Mouse (Mus musculus) right cerebral cortex, postnatal 25 days (tissue): ENCODE measurements around the gene Rbm45.

Experiments
- DNase-seq: peaks from one replicate; pipeline ENCODE4 v3.0.0; 2022

Rbm45 gene

DNA sequence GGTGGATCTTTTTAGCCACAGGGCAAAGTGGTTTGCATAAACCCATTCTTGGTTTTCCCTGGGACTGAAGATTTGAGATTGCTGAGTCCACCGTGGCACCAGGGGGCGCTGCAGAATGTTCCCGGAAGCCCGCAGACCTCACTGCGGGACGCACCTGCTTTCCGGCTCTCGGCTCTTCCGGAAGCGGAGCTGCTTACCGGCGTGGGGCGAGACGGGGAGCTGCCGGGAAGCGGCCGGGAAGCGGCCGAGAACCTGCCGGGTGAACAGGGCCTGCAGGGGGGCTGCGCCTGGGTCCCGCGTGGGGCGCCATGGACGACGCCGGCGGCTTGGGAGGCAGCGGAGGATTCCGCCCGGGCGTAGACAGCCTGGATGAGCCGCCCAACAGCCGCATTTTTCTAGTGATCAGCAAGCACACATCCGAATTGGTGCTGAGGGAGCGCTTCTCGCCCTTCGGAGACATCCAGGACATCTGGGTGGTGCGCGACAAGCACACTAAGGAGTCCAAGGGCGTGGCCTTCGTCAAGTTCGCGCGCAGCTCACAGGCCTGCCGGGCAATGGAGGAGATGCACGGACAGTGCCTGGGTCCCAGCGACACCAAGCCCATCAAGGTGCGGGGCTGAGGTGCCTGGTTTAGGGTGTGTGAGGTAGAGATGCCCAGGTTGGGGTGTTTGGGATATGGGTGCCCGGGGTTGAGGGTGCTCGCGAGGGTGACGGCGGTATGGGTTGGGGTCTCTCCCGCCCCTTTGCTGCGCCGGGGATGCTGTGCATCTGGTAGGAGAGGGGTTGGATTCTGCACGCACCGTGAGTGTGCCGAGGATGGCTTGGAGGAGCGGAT lies at the start of gene Rbm45:
Gene Rbm45 (plus strand): TSS at position 164 of the 835 bp plus-strand sequence.
- DNase-seq, result peak; percentile 88

DNA sequence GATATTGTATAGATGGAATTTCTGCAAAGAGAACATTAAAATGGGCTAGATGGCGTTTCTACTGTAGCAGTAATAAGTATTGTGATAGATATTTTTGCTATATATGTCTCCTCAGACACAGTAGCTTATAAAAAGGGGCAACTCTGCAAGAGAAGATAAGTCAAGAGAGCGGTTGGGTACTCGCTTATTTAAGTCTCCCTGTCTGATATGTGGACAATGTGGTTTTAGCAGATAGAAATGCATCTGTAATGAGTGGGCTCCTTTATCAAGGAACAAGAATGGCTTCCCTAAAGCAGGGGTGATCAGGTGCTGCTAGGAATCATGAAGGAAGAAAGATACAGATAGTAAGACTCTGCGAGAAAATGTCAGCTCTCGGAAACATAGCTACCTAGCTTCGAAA lies 49.4 kb upstream of the Rbm45 start:
- no peak for DNase-seq

DNA sequence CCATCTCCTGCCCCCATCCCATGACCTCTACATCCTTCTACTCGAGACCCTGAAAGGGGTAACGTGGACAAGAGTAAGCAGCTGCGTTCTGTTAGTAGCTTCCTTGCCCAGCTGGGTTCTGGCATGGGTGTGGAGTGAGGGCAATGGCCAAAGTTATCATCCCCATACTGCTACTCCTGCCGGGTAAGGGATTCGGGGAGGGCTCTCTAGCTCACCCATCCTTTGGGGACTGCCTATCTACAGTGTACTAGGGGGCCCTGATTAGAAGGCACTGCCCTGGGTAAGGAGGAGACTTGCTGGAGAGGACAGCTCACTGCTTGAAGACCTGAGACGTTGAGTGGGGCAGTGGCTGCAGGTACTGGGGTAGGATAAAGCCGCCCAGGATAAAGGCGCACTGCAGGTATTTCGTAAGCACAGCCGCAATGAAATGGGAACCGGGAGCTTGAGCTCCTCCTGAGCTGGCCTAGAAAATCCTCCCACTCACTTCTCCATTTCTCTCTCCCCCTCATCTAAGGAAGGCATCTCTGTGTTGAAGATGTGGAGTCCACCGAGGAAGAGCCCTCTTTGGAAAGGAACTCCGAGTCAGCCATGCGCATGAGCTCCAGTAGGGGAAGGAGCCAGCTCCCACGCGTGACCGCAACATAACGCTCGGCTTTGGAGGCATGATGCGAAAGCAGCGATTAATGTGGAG lies 46.5 kb upstream of the Rbm45 start:
- DNase-seq, result peak; percentile 14

DNA sequence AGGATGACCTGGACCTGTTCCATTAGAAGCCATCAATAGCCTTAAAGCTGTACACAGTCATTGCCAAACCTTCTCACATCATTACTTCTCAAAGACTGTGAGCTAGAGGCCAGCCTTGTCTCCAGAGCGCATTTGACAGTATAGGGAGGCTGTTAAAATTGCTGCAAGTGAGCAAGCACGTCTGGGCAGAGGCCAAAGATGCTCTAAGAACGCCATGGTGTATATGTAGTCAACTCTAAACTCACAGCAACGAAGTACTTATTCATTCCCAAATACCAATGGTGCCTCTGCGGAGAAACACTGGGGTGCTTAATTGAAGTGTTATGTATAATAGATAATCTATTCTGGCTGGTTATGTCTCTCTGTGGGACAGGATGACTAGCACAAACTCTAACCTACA lies 45.3 kb upstream of the Rbm45 start:
- DNase-seq, result no peak

DNA sequence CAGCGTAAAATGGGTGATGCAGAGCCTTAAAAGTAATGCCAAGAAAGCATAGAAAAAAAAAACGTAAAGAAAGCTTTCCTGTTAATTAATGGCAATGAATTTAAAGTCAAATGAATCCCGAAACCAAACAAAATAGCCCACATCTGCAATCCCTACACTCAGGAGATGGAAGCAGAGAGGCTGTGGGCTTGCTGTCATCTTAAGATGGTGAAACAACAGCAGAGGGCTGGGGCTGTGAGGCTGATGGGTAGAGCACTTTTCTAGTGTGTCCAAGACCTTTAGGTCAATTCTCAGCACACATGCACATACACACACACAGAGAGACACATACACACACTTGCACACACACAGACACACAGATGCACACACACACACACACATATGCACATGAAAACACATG lies 43.6 kb upstream of the Rbm45 start:
- no peak for DNase-seq

DNA sequence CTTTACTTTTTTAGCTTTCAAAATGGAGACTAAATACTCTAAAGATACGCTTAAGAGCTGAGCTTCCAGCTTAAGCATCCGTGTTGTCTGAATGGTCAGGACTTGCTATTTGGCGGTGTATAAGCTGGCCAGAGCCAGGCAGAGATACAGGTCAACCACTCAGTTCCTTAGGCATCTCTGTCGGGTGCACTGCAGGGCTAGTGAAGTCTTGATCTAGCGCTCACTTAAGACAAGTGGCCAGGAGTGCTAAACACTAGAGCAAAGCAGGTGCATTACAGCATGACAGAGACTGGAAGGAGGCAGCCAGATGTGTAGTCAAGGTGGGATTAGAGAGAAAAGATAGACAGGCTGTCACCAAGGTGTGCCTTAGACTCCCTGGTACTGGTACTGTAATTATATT lies 39.7 kb upstream of the Rbm45 start:
- DNase-seq, result no peak

DNA sequence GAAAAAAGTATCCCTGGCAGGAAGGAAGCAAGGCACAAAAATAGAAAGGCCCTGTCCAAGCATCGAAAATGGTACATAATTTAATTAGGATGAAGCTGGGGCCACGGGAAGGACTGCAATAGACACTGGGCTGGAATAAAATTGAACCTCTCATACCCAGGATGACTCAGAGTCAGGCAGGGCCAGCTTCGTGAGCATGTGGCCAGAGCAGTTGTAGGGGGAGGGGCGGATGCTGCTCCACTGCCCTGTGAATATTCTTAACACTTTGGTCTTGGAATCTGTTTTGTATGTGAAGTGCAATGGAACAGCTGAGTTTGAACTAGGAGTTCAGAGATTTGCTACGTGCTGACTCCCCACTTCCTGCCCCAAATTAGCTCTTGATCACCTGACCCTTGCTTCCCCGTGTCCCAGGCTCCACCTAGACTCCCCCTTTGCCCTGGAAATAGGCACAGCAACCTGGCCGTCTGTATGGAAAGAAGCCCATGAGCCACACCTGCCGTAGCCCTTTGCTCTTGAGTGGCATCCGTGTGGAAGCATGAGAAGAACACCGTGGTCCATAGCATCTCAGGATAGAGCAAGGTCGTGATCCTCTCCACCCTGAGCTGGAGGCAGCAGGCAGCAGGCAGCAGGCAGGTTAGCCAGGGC lies 37.5 kb upstream of the Rbm45 start:
- no peak for DNase-seq

DNA sequence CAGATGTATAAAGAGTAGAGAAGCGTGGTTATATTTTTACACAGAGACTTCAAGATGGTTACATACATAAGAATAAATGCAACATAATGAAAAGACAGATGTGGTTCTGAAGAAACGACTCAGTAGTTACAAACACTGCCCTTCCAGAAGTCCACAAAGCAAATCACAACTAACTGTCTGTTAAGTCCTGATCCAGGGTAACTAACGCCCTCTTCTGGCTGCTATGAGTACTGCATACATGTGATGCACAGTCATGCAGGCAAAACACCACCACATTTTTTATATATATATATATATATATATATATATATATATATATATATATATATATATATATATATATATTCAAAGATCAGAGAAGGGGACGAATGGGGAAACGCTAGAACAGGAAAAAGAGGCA lies 35.2 kb upstream of the Rbm45 start:
- no peak for DNase-seq

DNA sequence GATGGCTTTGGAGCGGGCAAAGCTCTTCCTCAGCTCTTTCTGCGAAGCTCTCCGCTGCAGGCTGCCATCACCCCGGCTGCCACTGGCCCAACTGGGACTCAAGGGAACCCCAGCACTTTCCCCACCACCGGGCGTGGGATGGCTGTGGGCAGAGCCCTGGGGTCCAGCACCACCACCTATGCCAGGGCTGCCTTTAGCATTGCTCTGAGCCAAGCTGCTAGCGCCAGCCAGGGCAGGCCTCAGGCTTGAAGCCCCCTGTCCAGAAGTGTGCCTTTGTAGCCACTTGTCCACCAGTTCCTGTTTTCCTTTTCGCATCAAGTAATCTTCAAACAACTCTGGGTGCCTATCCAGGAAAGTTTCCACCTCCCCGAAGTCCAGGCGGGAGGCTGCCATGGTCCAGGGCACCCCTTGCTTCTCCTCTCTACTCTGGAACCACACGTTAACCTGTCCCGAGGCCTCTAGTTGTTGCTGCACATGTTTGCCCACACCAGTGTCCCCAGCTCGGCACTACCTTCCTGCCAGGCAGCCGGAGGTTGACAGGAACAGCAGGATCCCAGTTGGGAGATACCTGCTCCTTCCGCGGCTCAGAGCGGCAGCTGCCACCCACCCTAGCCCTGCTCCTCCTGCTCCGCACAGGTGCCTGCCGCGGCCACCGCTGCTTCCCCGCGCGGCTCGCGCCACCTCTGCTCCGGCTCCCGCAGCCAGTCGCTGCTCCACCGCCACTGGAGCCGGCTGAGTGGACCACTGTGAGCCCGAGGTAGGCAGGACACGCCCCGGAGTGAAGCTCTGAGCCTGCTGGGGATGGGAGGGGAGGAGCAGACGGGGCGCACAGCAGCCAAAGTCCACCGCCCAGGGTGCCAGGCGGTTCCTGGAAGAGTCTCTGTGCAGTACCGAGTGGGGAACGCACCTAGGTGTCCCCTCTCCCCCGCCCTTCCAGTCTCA lies 31.3 kb upstream of the Rbm45 start, which contains the start of gene Pde11a:
Gene Pde11a (minus strand): TSS at position 560 of the 942 bp plus-strand sequence.
- peak; percentile 24 for DNase-seq

DNA sequence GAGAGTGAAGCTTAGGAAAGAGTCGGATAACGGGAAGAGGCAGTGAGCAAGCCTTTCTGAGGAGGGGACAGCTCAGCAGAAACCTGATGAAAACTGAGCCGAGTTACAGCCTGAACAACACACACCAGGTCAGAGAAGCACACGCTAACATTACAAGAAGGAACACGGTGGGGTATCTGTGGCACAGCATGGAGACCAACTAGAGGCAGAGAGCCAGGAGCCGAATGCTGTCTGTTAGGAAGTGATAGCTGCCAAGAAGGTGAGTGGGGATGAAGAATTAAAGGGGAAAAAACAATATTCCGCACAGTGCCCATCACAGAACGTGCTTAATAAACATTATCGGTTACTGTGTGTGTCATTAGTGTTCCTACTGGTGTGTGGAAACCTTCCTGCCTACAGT lies 27.6 kb upstream of the Rbm45 start:
- no peak for DNase-seq

DNA sequence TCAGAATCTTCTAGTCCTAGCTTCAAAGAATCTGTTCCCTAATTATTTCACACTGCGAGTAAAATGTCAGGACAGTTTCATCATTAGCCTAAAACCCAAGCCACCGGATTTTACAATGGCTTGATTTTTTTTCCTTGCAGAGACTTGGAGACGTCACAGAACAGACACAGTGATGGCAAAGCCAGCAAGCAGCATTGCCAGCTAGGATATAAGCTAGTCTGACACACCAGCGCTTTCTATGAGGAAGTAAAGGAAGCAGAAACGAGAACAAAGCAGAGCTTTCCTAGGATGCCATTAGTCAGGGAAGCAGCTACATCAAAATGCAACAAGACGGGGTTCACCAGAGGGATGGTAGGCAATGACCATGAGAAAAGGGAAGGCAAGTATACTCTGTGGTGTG lies 21.9 kb upstream of the Rbm45 start:
- DNase-seq, result no peak

DNA sequence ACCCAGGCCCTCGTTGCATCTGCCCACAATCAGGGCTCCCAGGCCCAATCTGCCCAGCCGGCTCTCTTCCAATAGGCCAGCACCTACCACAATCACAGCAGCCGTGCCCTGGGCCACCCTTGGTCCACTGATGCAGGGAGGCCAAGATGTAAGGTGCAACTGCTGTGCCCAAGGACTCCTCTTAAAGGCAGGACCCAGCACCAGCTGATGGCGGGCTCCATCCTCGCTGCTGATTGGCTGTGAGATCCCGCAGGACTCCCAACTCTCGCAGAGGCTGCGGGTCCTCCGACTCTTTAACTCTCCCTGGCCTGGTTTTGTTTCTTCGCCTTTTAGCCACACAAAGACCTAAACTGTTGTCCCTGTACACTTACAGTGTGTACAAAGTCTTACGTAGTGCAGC lies 9.6 kb upstream of the Rbm45 start, which contains the start of gene Cyct:
Gene Cyct (minus strand): TSS at position 225 of the 400 bp plus-strand sequence.
- no peak for DNase-seq

DNA sequence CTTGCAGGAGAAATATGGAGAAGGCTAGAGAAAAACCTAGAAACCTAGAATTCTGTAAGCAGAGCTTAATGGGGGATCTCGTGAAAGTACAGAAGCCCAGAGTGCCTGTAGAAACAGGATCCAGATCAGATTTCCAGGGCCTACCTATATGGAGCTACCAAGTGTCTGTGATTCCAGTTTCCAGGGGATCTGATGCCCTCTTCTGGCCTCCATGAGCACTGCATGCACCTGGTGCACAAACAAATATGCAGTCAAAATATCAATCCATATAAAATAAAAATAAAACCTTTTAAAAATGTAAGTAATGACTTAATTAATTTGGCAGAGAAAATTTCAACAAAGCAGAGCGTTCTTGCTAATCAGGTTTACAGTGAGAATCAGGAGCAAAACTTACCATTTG lies 7.7 kb upstream of the Rbm45 start:
- no peak for DNase-seq

DNA sequence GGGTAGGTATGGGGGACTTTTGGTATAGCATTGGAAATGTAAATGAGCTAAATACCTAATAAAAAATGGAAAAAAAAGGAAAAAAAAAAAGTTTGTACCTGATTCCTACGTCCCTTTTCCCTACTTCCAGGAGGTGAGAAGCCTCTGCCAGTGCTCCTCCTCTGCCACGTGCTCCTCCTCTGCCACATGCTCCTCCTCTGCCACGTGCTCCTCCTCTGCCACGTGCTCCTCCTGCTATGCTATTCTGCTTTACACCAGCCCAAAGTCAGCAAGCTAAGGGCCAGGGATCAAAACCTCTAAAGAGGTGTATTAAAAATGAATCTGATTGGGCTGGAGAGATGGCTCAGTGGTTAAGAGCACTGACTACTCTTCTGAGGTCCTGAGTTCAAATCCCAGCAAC lies 4.0 kb upstream of the Rbm45 start:
- DNase-seq, result no peak

DNA sequence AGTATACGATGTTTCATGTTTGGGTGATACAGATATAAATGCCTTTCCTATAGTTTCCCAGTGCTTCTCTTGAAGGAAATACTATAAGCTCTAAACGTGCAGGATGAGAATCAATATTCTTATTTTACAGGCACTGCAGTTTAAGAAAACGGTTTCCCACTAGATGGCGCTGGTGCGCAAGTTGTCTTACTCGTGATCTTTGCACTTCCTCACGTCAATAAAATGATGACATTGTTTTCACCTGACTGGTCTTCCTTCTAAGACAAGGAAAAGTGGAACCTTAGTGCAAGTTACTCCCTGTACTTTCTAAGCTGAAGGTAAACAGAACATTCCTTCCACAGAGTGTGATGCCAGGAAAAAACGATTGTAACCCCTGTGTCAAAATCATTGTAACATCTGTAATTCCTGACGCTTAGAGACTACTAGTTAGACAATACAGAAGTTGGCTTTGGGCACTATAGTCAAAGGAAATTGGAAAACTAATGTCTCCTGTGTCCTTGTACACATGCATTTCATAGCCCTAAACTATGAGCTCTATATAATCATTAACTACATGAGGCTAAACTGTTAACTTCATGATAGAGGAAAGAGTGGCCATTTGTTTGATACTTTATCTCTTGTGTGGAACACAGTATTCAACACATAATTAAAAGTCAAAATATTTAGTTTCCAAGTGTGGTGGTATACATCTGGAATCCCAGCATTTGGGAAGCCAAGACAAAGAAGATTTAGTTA lies 2.4 kb upstream of the Rbm45 start:
- DNase-seq, result peak; percentile 31

DNA sequence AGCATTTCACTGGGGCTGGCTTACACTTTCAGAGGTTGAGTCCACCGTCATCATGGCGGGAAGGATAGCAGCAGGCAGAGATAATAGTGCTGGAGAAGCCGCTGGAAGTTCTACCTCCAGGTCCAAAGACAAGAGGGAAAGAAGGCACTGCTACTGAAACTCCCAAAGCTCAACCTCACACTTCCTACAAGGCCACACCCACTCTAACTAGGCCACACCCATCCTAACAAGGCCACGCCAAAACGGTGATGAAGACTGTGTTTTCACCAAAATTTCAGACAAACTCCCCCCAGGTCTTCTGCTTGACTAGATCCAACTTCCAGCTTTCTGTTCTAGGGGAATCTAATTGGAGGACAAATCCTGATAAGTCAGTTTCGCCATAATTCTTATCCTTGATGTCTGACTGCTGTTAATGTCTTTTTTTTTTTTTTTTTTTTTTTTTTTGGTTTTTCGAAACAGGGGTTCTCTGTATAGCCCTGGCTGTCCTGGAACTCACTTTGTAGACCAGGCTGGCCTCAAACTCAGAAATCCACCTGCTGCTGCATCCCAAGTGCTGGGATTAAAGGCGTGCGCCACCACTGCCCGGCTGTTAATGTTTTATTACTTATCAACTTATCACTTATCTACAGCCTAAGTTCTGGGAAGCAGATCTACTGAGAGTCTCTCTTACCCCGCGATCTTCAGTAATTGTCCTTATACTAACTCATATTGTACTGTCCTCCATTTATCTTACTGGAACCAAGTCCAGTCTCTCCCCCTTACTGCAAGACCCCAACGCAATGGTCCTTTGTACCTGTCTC lies 723 bp upstream of the Rbm45 start:
- no peak for DNase-seq

DNA sequence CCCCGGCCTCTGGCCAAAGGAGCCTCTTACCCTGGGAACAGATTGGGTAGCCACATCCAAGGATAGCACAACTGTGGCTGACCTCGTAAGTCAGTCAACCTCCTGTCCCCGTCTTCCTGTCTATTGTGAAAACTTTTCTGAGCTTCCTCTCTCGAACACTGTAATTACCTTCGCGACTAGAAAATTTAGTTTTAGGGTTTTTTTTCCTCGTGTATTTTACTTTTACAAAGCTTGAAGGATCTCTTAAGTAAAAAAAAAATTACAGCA lies 805 bp downstream of the Rbm45 start:
- DNase-seq, result no peak

DNA sequence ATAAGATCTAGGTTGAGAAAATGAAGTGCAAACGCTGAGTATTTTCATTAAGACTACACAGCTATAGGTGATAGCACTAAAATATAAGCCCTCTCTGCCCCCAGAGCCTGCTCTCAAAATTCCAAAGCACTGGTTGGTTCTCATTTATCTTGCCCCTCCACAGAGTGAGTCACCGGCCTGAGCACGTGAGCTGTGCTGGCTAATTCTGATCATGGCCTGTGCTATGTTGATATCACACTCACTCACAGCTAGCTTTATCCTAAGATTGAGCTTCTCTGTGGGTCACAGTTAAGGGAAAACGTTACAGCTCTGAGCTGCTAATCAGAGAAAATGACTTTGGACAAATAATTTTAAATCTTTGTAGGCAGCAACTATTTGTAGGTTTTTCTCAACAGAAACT lies 2.5 kb downstream of the Rbm45 start:
- DNase-seq, result no peak

DNA sequence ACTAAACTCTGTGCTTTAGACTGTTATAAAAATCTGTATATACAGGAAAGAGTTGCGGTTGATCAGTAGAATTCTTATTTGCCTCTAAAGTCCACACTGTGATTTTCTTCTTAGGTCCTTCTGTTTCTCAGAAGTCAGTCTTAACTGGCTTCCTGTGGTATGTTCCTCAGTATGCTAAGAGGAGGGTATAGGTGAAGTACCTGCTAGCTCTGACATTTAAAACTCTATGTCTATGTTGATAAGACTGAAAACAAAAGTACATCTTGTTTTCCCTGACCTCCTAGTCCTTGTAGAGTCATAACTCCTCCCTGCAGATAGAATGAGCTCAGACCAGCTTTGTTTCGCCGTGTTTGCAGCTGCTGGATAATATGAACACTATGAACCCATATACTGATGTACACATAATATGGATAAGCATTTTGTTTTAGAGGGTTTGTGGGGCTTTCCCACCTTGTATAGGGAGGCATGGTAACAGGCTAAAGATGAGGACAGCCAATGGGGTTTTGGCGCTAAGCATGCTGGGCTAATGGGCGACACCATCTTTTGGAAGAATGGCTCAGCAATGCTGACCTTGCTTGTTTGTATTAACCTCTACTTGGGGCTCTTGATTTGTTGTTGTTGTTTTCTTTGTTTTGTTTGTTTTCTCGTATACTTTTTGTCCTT lies 4.9 kb downstream of the Rbm45 start:
- no peak for DNase-seq

DNA sequence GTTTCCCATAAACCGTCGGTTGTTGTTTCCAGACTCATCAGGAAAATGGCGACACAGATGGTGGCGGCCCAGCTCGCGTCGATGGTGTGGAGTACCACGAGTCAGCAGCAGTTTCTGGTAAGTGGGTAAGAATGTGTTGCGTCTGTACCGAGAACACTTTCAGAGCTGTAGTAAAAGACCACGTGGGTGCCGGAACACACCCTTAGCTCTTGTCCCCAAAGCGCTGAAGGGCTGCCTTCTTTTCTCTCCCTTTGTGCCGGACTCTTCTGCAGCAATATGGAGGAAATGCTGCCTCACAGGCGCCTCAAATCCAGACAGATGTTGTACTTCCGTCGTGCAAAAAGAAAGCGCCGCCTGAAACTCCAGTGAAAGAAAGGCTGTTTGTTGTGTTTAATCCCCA lies 8.9 kb downstream of the Rbm45 start:
- DNase-seq, result no peak

DNA sequence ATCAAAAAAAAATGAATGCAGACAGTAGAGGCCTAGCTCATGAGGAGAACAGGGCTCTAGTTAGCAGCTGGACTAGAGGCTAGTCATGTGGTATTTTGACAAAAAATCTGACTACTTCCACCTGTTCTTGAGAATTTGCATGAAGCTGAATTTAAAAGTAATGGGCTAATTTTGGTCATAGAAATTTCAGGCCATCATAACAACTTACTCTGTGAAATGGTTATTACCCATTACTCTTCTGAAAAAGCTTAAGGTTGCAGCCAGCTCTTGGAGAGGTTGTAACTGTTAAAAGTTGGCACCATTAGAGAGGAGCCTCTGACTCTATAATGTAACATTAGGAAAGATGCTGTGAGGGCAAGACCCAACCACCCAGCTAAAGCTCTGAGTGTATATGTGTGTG lies 16.7 kb downstream of the Rbm45 start:
- DNase-seq, result no peak
